Mouse (Mus musculus): Measurements from ENCODE around the gene Ndufv1. TPM values are rescaled to one million over a fixed set of nuclear protein-coding genes. Genes with fewer than 3 reads are reported as not detected.
"Not testable (repeated sequence)": the region's sequence is repeated elsewhere in the genome, so short reads cannot be mapped to it uniquely, and the experiment has no call there.

The Ndufv1 gene
- polyA plus RNA-seq, 2 experiments: 84.8 to 159 TPM

GRCm38 (mm10) chr19:3983527-3984200 is 28.9 kb downstream of the Ndufv1 start:
- Histone ChIP-seq H3K9me3 (ENCODE audit: control insufficient read depth, low read length) (no peaks in the 10 kb centered on the region), H3K9ac (replicated peaks) (no peak overlapping the region), H3K4me3 (ENCODE audit: insufficient read depth in 1 of 2, low read depth in 2 of 2, low read length in 2 of 2) (no peak overlapping the region), H3K27ac (no peak overlapping the region), H3K27me3 (ENCODE audit: control insufficient read depth, insufficient read depth, low read length) (no peaks in the 10 kb centered on the region), H3K4me2 (ENCODE audit: low read depth) (no peak overlapping the region), H3K4me1 (replicated peaks; ENCODE audit: control insufficient read depth in 2 of 2, insufficient read depth in 2 of 2, low read length in 1 of 2) (peaks cover 0 to 13% of the 10 kb centered on the region in 2 experiments; a peak in 2 of 4 replicates), H3K36me3 (replicated peaks; ENCODE audit: control insufficient read depth, insufficient read depth, low read depth) (no peaks in the 10 kb centered on the region)
- TF ChIP-seq EP300 (IDR thresholded peaks at IDR 0.05; ENCODE audit: low read depth) (no peak), CTCF (IDR thresholded peaks at IDR 0.05; ENCODE audit: low read depth) (no peak)
- ATAC-seq (ENCODE audit: insufficient read depth): no peak
- WGBS (ENCODE audit: insufficient replicate concordance): 66% methylated on average over 9 of the region's 9 CpGs
- DNase-seq (ENCODE audit: low read depth in 3 of 3, low spot score in 3 of 3): no peak

- no peak for ATAC-seq (ENCODE audit: insufficient read depth)
- no peak overlapping the region for H3K4me2 ChIP-seq (ENCODE audit: low read depth)
- no peaks in the 10 kb centered on the region for H3K36me3 ChIP-seq (replicated peaks; ENCODE audit: control insufficient read depth, insufficient read depth, low read depth)
- DNase-seq (ENCODE audit: low read depth in 3 of 3, low spot score in 3 of 3): no peak
- no peaks in the 10 kb centered on the region for H3K27me3 ChIP-seq (ENCODE audit: control insufficient read depth, insufficient read depth, low read length)
- H3K4me3 ChIP-seq (ENCODE audit: insufficient read depth in 1 of 2, low read depth in 2 of 2, low read length in 2 of 2): no peak overlapping the region
- H3K9me3 ChIP-seq (ENCODE audit: control insufficient read depth, low read length): no peaks in the 10 kb centered on the region
- H3K9ac ChIP-seq (replicated peaks): no peak overlapping the region
- whole genome bisulfite sequencing (ENCODE audit: insufficient replicate concordance): 68% methylated on average over 9 of the region's 9 CpGs
- TF ChIP-seq CTCF (IDR thresholded peaks at IDR 0.05; ENCODE audit: low read depth) (no peak), EP300 (IDR thresholded peaks at IDR 0.05; ENCODE audit: low read depth) (no peak)
- no peak overlapping the region for H3K27ac ChIP-seq
- peaks cover 0 to 10% of the 10 kb centered on the region in 2 experiments; a peak in 2 of 4 replicates for H3K4me1 ChIP-seq (replicated peaks; ENCODE audit: control insufficient read depth in 2 of 2, insufficient read depth in 2 of 2, low read length in 1 of 2)
Observed at GRCm38 (mm10) chr19:3980917-3981316, 31.7 kb downstream of the Ndufv1 start.

GRCm38 (mm10) chr19:3980309-3980708 is 32.3 kb downstream of the Ndufv1 start:
- ATAC-seq (ENCODE audit: insufficient read depth): no peak; the same call in 1 of the 2 replicates
- WGBS (ENCODE audit: insufficient replicate concordance): 13% methylated on average over 4 of the region's 4 CpGs

DNA sequence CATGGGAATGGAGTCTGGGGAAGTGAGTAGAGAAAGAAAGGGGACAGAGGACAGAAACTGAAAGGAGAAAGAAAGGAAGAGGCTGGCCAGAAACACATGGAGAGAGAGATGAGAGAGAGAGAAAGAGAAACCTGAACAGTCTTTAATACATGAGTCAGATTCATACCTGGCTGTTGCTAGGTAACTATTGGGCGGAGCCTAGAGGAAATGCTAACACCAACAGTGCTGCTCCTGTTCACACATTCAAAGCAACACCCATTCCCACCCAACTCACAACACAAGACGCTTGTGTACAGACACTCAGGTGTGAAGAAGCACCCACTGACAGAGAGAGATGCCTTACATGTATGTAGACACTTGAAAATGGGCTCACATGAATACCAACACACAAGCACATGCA is 36.7 kb downstream of the Ndufv1 start:
- WGBS (ENCODE audit: insufficient replicate concordance): 55% methylated on average over 2 of the region's 2 CpGs
- H3K4me1 ChIP-seq (replicated peaks; ENCODE audit: control insufficient read depth in 2 of 2, insufficient read depth in 2 of 2, low read length in 1 of 2): peaks cover 5 to 12% of the 10 kb centered on the region in 2 experiments; a peak in 3 of 4 replicates
- no peak for TF ChIP-seq EP300 (IDR thresholded peaks at IDR 0.05; ENCODE audit: low read depth)
- TF ChIP-seq CTCF (IDR thresholded peaks at IDR 0.05; ENCODE audit: low read depth): no peak

More at GRCm38 (mm10) chr19:3980309-3980708, 32.3 kb downstream of the Ndufv1 start:
- Histone ChIP-seq H3K27ac (no peak overlapping the region), H3K9me3 (ENCODE audit: control insufficient read depth, low read length) (no peaks in the 10 kb centered on the region), H3K4me3 (ENCODE audit: insufficient read depth in 1 of 2, low read depth in 2 of 2, low read length in 2 of 2) (no peak overlapping the region), H3K9ac (replicated peaks) (no peak overlapping the region), H3K4me1 (replicated peaks; ENCODE audit: control insufficient read depth in 2 of 2, insufficient read depth in 2 of 2, low read length in 1 of 2) (peaks cover 0 to 4% of the 10 kb centered on the region in 2 experiments; a peak in 2 of 4 replicates), H3K27me3 (ENCODE audit: control insufficient read depth, insufficient read depth, low read length) (no peaks in the 10 kb centered on the region), H3K36me3 (replicated peaks; ENCODE audit: control insufficient read depth, insufficient read depth, low read depth) (no peaks in the 10 kb centered on the region), H3K4me2 (ENCODE audit: low read depth) (no peak overlapping the region)
- TF ChIP-seq CTCF (IDR thresholded peaks at IDR 0.05; ENCODE audit: low read depth) (peak; percentile 91), EP300 (IDR thresholded peaks at IDR 0.05; ENCODE audit: low read depth) (no peak)
- DNase-seq (ENCODE audit: low read depth in 3 of 3, low spot score in 3 of 3): peak; percentile 58 to 68 (median 66)

DNA sequence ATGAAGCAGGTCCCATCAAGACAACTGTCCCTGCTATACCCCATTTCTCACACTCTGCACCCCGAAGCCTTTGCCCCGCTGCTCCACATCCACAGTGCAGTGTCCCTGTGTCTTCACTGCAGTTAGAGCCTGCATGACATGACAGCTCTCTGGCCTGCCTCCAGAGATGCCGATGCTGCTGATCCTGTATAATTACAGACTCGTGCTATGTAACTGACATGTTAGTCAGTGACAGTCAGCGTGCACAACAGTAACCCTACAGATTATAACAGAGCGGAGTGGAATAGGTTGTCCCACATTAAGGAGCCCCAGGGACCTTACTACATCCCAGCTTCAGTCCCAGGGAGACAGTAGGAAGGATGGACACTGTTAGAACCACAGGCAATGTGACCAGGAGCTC is 38.0 kb downstream of the Ndufv1 start:
- not testable (repeated sequence) for H3K36me3 ChIP-seq (replicated peaks; ENCODE audit: control insufficient read depth, insufficient read depth, low read depth); H3K9me3 ChIP-seq (ENCODE audit: control insufficient read depth, low read length); H3K27ac ChIP-seq; H3K4me3 ChIP-seq (ENCODE audit: insufficient read depth in 1 of 2, low read depth in 2 of 2, low read length in 2 of 2); H3K27me3 ChIP-seq (ENCODE audit: control insufficient read depth, insufficient read depth, low read length); DNase-seq (ENCODE audit: low read depth in 3 of 3, low spot score in 3 of 3); ATAC-seq (ENCODE audit: insufficient read depth); H3K4me2 ChIP-seq (ENCODE audit: low read depth); H3K9ac ChIP-seq (replicated peaks)
- peaks cover 5 to 12% of the 10 kb centered on the region in 2 experiments; a peak in 3 of 4 replicates for H3K4me1 ChIP-seq (replicated peaks; ENCODE audit: control insufficient read depth in 2 of 2, insufficient read depth in 2 of 2, low read length in 1 of 2)
- WGBS (ENCODE audit: insufficient replicate concordance): 72% methylated on average over 6 of the region's 6 CpGs

More for the DNA sequence above, 36.7 kb downstream of the Ndufv1 start:
- H3K4me2 ChIP-seq (ENCODE audit: low read depth): no peak overlapping the region
- H3K9me3 ChIP-seq (ENCODE audit: control insufficient read depth, low read length): no peaks in the 10 kb centered on the region
- H3K36me3 ChIP-seq (replicated peaks; ENCODE audit: control insufficient read depth, insufficient read depth, low read depth): no peaks in the 10 kb centered on the region
- no peak overlapping the region for H3K4me3 ChIP-seq (ENCODE audit: insufficient read depth in 1 of 2, low read depth in 2 of 2, low read length in 2 of 2)
- no peaks in the 10 kb centered on the region for H3K27me3 ChIP-seq (ENCODE audit: control insufficient read depth, insufficient read depth, low read length)
- no peak overlapping the region for H3K9ac ChIP-seq (replicated peaks)
- no peak for DNase-seq (ENCODE audit: low read depth in 3 of 3, low spot score in 3 of 3)
- no peak overlapping the region for H3K27ac ChIP-seq
- ATAC-seq (ENCODE audit: insufficient read depth): no peak
